Mouse (Mus musculus) layer of hippocampus, adult 11-12 months (tissue): ENCODE data around the gene Sarnp.

ENCODE experiments used
- DNase-seq: peaks from one replicate; pipeline ENCODE4 v3.0.0; 2022; ENCODE audit warnings: low spot score

Gene Sarnp

GRCm38 (mm10) chr10:128891296-128892094 is 74.4 kb downstream of the Sarnp start, which contains the start of gene Gdf11:
Gene Gdf11 (minus strand): TSS chr10:128891718.
- peak; percentile 53 for DNase-seq

GRCm38 (mm10) chr10:128892246-128892645 is 75.1 kb downstream of the Sarnp start:
- no peak for DNase-seq

- peak; percentile 91 for DNase-seq
Measured at GRCm38 (mm10) chr10:128895437-128895836, 78.3 kb downstream of the Sarnp start.

- peak; percentile 72 for DNase-seq
Measured at GRCm38 (mm10) chr10:128895952-128896693, 79.0 kb downstream of the Sarnp start.

GRCm38 (mm10) chr10:128896807-128897206 is 79.7 kb downstream of the Sarnp start:
- no peak for DNase-seq

GRCm38 (mm10) chr10:128897501-128897900 is 80.4 kb downstream of the Sarnp start:
- no peak for DNase-seq

GRCm38 (mm10) chr10:128899759-128900490 is 82.8 kb downstream of the Sarnp start:
- DNase-seq: no peak

- DNase-seq: no peak
Measured at GRCm38 (mm10) chr10:128900698-128901097, 83.6 kb downstream of the Sarnp start, which contains the start of gene Cd63. Gene Cd63 (plus strand): TSS chr10:128900989.

GRCm38 (mm10) chr10:128901409-128901808 is 84.3 kb downstream of the Sarnp start:
- DNase-seq: no peak

GRCm38 (mm10) chr10:128902409-128902988 is 85.4 kb downstream of the Sarnp start:
- no peak for DNase-seq

- no peak for DNase-seq
Measured at GRCm38 (mm10) chr10:128904812-128905211, 87.7 kb downstream of the Sarnp start.

GRCm38 (mm10) chr10:128908778-128909448 is 91.8 kb downstream of the Sarnp start:
- DNase-seq: no peak

- peak; percentile 85 for DNase-seq
Measured at GRCm38 (mm10) chr10:128909567-128910028, 92.5 kb downstream of the Sarnp start.

GRCm38 (mm10) chr10:128910066-128910841 is 93.1 kb downstream of the Sarnp start:
- peak; percentile 71 for DNase-seq

- DNase-seq: no peak
Measured at GRCm38 (mm10) chr10:128911430-128911829, 94.3 kb downstream of the Sarnp start.

- DNase-seq: no peak
Measured at GRCm38 (mm10) chr10:128912268-128912667, 95.1 kb downstream of the Sarnp start.

- DNase-seq: no peak
Measured at GRCm38 (mm10) chr10:128912791-128913190, 95.7 kb downstream of the Sarnp start.

- DNase-seq: peak; percentile 93
Measured at GRCm38 (mm10) chr10:128913219-128913618, 96.1 kb downstream of the Sarnp start.

GRCm38 (mm10) chr10:128913696-128914095 is 96.6 kb downstream of the Sarnp start:
- DNase-seq: no peak

GRCm38 (mm10) chr10:128915550-128915949 is 98.4 kb downstream of the Sarnp start:
- no peak for DNase-seq
